In the genomic region with DNA sequence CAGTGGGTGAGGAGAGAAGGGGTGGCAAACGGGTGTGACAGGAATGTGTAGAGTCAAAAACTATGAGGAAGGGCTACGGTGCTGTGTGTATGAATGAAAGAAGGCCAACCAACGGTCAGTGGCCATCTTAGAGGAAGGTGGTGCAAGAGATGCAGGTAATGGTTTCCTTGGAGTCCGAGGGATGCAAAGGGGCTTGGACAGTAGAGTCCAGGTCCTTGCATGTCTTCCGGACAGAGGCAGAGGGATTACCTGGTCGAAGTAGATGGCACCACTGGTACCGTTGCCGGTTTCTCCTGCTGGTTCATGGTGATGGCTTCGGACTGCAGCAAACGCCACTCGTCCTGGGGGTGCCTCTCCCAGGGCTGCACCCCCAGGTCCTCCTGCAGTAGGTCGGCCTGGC, we compare ENCODE assay signal across 10 mouse cellular contexts. TPM values are rescaled to one million over a fixed set of nuclear protein-coding genes. Genes with fewer than 3 reads are reported as not detected.
A peak's percentile ranks its signal among the peaks of the same experiment; 100 is the strongest.
DNase-seq lines count a peak whose midpoint lies in the region; ATAC-seq and TF ChIP-seq lines count a peak whose summit lies in the region.
"Had no signal": no experiment of that assay in that cellular context is flagged by ENCODE, and none has a peak within 500 bp of the region (broad histone marks: within the 10 kb centered on the region; RNA-seq: fewer than 3 reads in every experiment).

No protein-coding gene starts in this region.

- no peak for DNase-seq in forebrain, postnatal 0 days
- no peak for DNase-seq in liver, adult 2 months (ENCODE audit: extremely low read depth, low read depth, low spot score)
- DNase-seq in liver: no peak
- no peak for DNase-seq in hindbrain, postnatal 0 days (ENCODE audit: low spot score)
- no peak for DNase-seq in layer of hippocampus, adult 2 months (ENCODE audit: low spot score in 2 of 2)
- no peak for DNase-seq in layer of hippocampus, postnatal 36 days
- DNase-seq: B cell, adult 2 months; embryo, embryonic 11 days had no signal

- no peak for TF ChIP-seq CTCF in forebrain, postnatal 0 days (IDR thresholded peaks at IDR 0.05; ENCODE audit: low read depth)
- TF ChIP-seq CTCF in liver, adult 2 months (IDR thresholded peaks at IDR 0.05; ENCODE audit: low read depth, low read length): no peak
- TF ChIP-seq CTCF in hindbrain, postnatal 0 days (IDR thresholded peaks at IDR 0.05; ENCODE audit: low read depth): no peak
- TF ChIP-seq CTCF in layer of hippocampus, adult 2 months (conservative IDR thresholded peaks at IDR 0.05): no peak

- H3K4me2 ChIP-seq in forebrain, embryonic 13.5 days: 0 out of 2 replicates have a peak overlapping the region, but pooled peaks have one; percentile 79
- no peak overlapping the region for H3K4me2 ChIP-seq in forebrain, postnatal 0 days (ENCODE audit: low read depth)
- no peak overlapping the region for H3K4me2 ChIP-seq in hindbrain, postnatal 0 days (ENCODE audit: low read depth, low read length)
- no peak overlapping the region for H3K4me2 ChIP-seq in neural tube, embryonic 15.5 days

- peaks cover 27% of the 10 kb centered on the region for H3K4me1 ChIP-seq in forebrain, embryonic 13.5 days
- H3K4me1 ChIP-seq in forebrain, postnatal 0 days (ENCODE audit: insufficient read depth): peaks cover 10% of the 10 kb centered on the region
- peaks cover 20% of the 10 kb centered on the region for H3K4me1 ChIP-seq in liver, adult 2 months (ENCODE audit: control insufficient read depth, insufficient read depth, low read length)
- H3K4me1 ChIP-seq in hindbrain, postnatal 0 days (ENCODE audit: insufficient read depth, low read length): no peaks in the 10 kb centered on the region
- peaks cover 32% of the 10 kb centered on the region for H3K4me1 ChIP-seq in neural tube, embryonic 15.5 days

- H3K27me3 ChIP-seq in forebrain, embryonic 13.5 days: no peaks in the 10 kb centered on the region
- H3K27me3 ChIP-seq in forebrain, postnatal 0 days (ENCODE audit: insufficient read depth, low read length): no peaks in the 10 kb centered on the region
- H3K27me3 ChIP-seq in liver, adult 2 months (ENCODE audit: control insufficient read depth, insufficient read depth, low read length): no peaks in the 10 kb centered on the region
- no peaks in the 10 kb centered on the region for H3K27me3 ChIP-seq in hindbrain, postnatal 0 days (ENCODE audit: insufficient read depth, low read length)
- H3K27me3 ChIP-seq in neural tube, embryonic 15.5 days (replicated peaks): no peaks in the 10 kb centered on the region

- H3K36me3 ChIP-seq in forebrain, embryonic 13.5 days (ENCODE audit: poor library complexity, severe bottlenecking): peaks cover 23% of the 10 kb centered on the region
- H3K36me3 ChIP-seq in forebrain, postnatal 0 days (ENCODE audit: insufficient read depth): peaks cover 17% of the 10 kb centered on the region
- peaks cover 16% of the 10 kb centered on the region for H3K36me3 ChIP-seq in liver, adult 2 months (ENCODE audit: control insufficient read depth, insufficient read depth, low read length)
- H3K36me3 ChIP-seq in hindbrain, postnatal 0 days (ENCODE audit: insufficient read depth, low read length): peaks cover 17% of the 10 kb centered on the region; the same call in 1 of the 2 replicates
- H3K36me3 ChIP-seq in neural tube, embryonic 15.5 days: peaks cover 21% of the 10 kb centered on the region

- WGBS in forebrain, embryonic 13.5 days: 90% methylated on average over 12 of the region's 12 CpGs
- 83% methylated on average over 12 of the region's 12 CpGs for WGBS in forebrain, postnatal 0 days
- WGBS in liver, adult 2 months: 93% methylated on average over 12 of the region's 12 CpGs
- 87% methylated on average over 12 of the region's 12 CpGs for WGBS in hindbrain, postnatal 0 days
- WGBS in neural tube, embryonic 15.5 days: 91% methylated on average over 12 of the region's 12 CpGs

- peaks cover 9% of the 10 kb centered on the region; the same call in 1 of the 2 replicates for H3K79me2 ChIP-seq in liver, adult 2 months (ENCODE audit: control insufficient read depth, insufficient read depth, low read length)

- no peak for ATAC-seq in forebrain, embryonic 13.5 days
- no peak for ATAC-seq in forebrain, postnatal 0 days
- no peak for ATAC-seq in hindbrain, postnatal 0 days
- ATAC-seq in neural tube, embryonic 15.5 days (ENCODE audit: low FRiP score): 0 out of 2 replicates have a peak, but pooled peaks have one; percentile 1

- H3K4me3 ChIP-seq in forebrain, embryonic 13.5 days: no peak overlapping the region
- no peak overlapping the region for H3K4me3 ChIP-seq in forebrain, postnatal 0 days (ENCODE audit: low read depth, low read length)
- H3K4me3 ChIP-seq in liver, adult 2 months (ENCODE audit: insufficient read depth, low read depth, low read length): no peak overlapping the region
- no peak overlapping the region for H3K4me3 ChIP-seq in hindbrain, postnatal 0 days (ENCODE audit: low read length)
- no peak overlapping the region for H3K4me3 ChIP-seq in neural tube, embryonic 15.5 days (replicated peaks)
- H3K4me3 ChIP-seq in layer of hippocampus, adult 2 months: no peak overlapping the region

- no peak overlapping the region for H3K27ac ChIP-seq in forebrain, embryonic 13.5 days
- no peak overlapping the region for H3K27ac ChIP-seq in forebrain, postnatal 0 days (ENCODE audit: low read depth, low read length)
- peak overlapping the region; percentile 71 for H3K27ac ChIP-seq in liver, adult 2 months (replicated peaks; ENCODE audit: insufficient read depth, low read depth, low read length)
- H3K27ac ChIP-seq in hindbrain, postnatal 0 days: peak overlapping the region; percentile 87; the same call in 1 of the 2 replicates
- H3K27ac ChIP-seq in neural tube, embryonic 15.5 days (replicated peaks): peak overlapping the region; percentile 87
- H3K27ac ChIP-seq in layer of hippocampus, adult 2 months: no peak overlapping the region

- 0 out of 2 replicates have a peak overlapping the region, but pooled peaks have one; percentile 34 for H3K9ac ChIP-seq in forebrain, embryonic 13.5 days
- no peak overlapping the region for H3K9ac ChIP-seq in forebrain, postnatal 0 days
- H3K9ac ChIP-seq in liver, adult 2 months (ENCODE audit: low read depth, low read length): 0 out of 2 replicates have a peak overlapping the region, but pooled peaks have one; percentile 5
- no peak overlapping the region for H3K9ac ChIP-seq in hindbrain, postnatal 0 days (replicated peaks; ENCODE audit: low read length)
- 0 out of 2 replicates have a peak overlapping the region, but pooled peaks have one; percentile 74 for H3K9ac ChIP-seq in neural tube, embryonic 15.5 days (replicated peaks)

- no peak for TF ChIP-seq POLR2A in liver, adult 2 months (IDR thresholded peaks at IDR 0.05; ENCODE audit: extremely low read depth, insufficient read depth, low read length)

- no peaks in the 10 kb centered on the region for H3K9me3 ChIP-seq in forebrain, embryonic 13.5 days (replicated peaks)
- H3K9me3 ChIP-seq in forebrain, postnatal 0 days (ENCODE audit: low read length): no peaks in the 10 kb centered on the region
- H3K9me3 ChIP-seq in hindbrain, postnatal 0 days (ENCODE audit: low read length): no peaks in the 10 kb centered on the region
- no peaks in the 10 kb centered on the region for H3K9me3 ChIP-seq in neural tube, embryonic 15.5 days (replicated peaks)

RNA-seq across cellular contexts. Expression of a gene that starts 0.5 kb away (rescaled TPM):
- 0.08 and 0.18 TPM in 2 replicates for polyA plus RNA-seq in forebrain, embryonic 13.5 days (2015; fragmentation: Nextera tagmentation; extraction: Ambion mirVana)
- total RNA-seq in forebrain, postnatal 0 days (2014; rRNA removed): 0.29 and 0.46 TPM in 2 replicates
- 0.24 and 0.33 TPM in 2 replicates for polyA plus RNA-seq in forebrain, postnatal 0 days (2015; fragmentation: Nextera tagmentation; extraction: Ambion mirVana)
- total RNA-seq in liver, adult 2 months (2014; rRNA removed): 0.18 and 0.34 TPM in 2 replicates
- 0.49 and 0.64 TPM in 2 replicates for polyA plus RNA-seq in liver, adult 2 months (2012; rRNA removed)
- total RNA-seq in hindbrain, postnatal 0 days (2014; rRNA removed): 2.1 and 5.0 TPM in 2 replicates
- polyA plus RNA-seq in hindbrain, postnatal 0 days (2015; fragmentation: Nextera tagmentation; extraction: Ambion mirVana): 0.67 and 0.68 TPM in 2 replicates
- 0.45 and 0.58 TPM in 2 replicates for polyA plus RNA-seq in neural tube, embryonic 15.5 days (2015; fragmentation: Nextera tagmentation; extraction: Ambion mirVana)
- total RNA-seq in layer of hippocampus, adult 2 months (2021): under 1 TPM; 0.32 to 0.54 TPM
- under 1 TPM; 0.37 to 0.43 TPM for total RNA-seq in layer of hippocampus, postnatal 36 days (2021)

RNA-seq across cellular contexts. Expression of a gene that starts 1.1 kb away (rescaled TPM):
- 9.6 and 10.8 TPM in 2 replicates for polyA plus RNA-seq in forebrain, embryonic 13.5 days (2015; fragmentation: Nextera tagmentation; extraction: Ambion mirVana)
- 13.6 and 20.0 TPM in 2 replicates for total RNA-seq in forebrain, postnatal 0 days (2014; rRNA removed)
- polyA plus RNA-seq in forebrain, postnatal 0 days (2015; fragmentation: Nextera tagmentation; extraction: Ambion mirVana): 3.2 and 5.3 TPM in 2 replicates
- total RNA-seq in liver, adult 2 months (2014; rRNA removed): 29.8 and 32.5 TPM in 2 replicates
- 13.3 and 15.4 TPM in 2 replicates for polyA plus RNA-seq in liver, adult 2 months (2012; rRNA removed)
- total RNA-seq in hindbrain, postnatal 0 days (2014; rRNA removed): 15.1 and 17.9 TPM in 2 replicates
- polyA plus RNA-seq in hindbrain, postnatal 0 days (2015; fragmentation: Nextera tagmentation; extraction: Ambion mirVana): 7.0 and 7.1 TPM in 2 replicates
- 11.0 and 11.9 TPM in 2 replicates for polyA plus RNA-seq in neural tube, embryonic 15.5 days (2015; fragmentation: Nextera tagmentation; extraction: Ambion mirVana)
- 10 to 100 TPM; 13.2 to 14.7 TPM for total RNA-seq in layer of hippocampus, adult 2 months (2021)
- 10 to 100 TPM; 10.6 to 11.7 TPM for total RNA-seq in layer of hippocampus, postnatal 36 days (2021)

RNA-seq across cellular contexts. Expression of a gene that starts 16.4 kb away (rescaled TPM):
- 71.0 and 72.3 TPM in 2 replicates for polyA plus RNA-seq in forebrain, embryonic 13.5 days (2015; fragmentation: Nextera tagmentation; extraction: Ambion mirVana)
- total RNA-seq in forebrain, postnatal 0 days (2014; rRNA removed): 96.2 and 103 TPM in 2 replicates
- polyA plus RNA-seq in forebrain, postnatal 0 days (2015; fragmentation: Nextera tagmentation; extraction: Ambion mirVana): 131 and 132 TPM in 2 replicates
- 7.0 and 10.4 TPM in 2 replicates for total RNA-seq in liver, adult 2 months (2014; rRNA removed)
- 13.4 and 16.1 TPM in 2 replicates for polyA plus RNA-seq in liver, adult 2 months (2012; rRNA removed)
- 120 and 138 TPM in 2 replicates for total RNA-seq in hindbrain, postnatal 0 days (2014; rRNA removed)
- 134 and 136 TPM in 2 replicates for polyA plus RNA-seq in hindbrain, postnatal 0 days (2015; fragmentation: Nextera tagmentation; extraction: Ambion mirVana)
- polyA plus RNA-seq in neural tube, embryonic 15.5 days (2015; fragmentation: Nextera tagmentation; extraction: Ambion mirVana): 148 and 166 TPM in 2 replicates
- 10 to 100 TPM; 63.5 to 78.7 TPM for total RNA-seq in layer of hippocampus, adult 2 months (2021)
- total RNA-seq in layer of hippocampus, postnatal 36 days (2021): 10 to 100 TPM; 68.5 to 70.7 TPM

RNA-seq across cellular contexts. Expression of a gene that starts 29.9 kb away (rescaled TPM):
- 9.3 and 12.4 TPM in 2 replicates for polyA plus RNA-seq in forebrain, embryonic 13.5 days (2015; fragmentation: Nextera tagmentation; extraction: Ambion mirVana)
- 24.2 and 28.5 TPM in 2 replicates for total RNA-seq in forebrain, postnatal 0 days (2014; rRNA removed)
- 4.4 and 5.5 TPM in 2 replicates for polyA plus RNA-seq in forebrain, postnatal 0 days (2015; fragmentation: Nextera tagmentation; extraction: Ambion mirVana)
- total RNA-seq in liver, adult 2 months (2014; rRNA removed): 0.65 and 0.81 TPM in 2 replicates
- 0.66 and 0.71 TPM in 2 replicates for polyA plus RNA-seq in liver, adult 2 months (2012; rRNA removed)
- 33.6 and 39.3 TPM in 2 replicates for total RNA-seq in hindbrain, postnatal 0 days (2014; rRNA removed)
- 5.1 and 6.4 TPM in 2 replicates for polyA plus RNA-seq in hindbrain, postnatal 0 days (2015; fragmentation: Nextera tagmentation; extraction: Ambion mirVana)
- 9.5 and 10.8 TPM in 2 replicates for polyA plus RNA-seq in neural tube, embryonic 15.5 days (2015; fragmentation: Nextera tagmentation; extraction: Ambion mirVana)
- total RNA-seq in layer of hippocampus, adult 2 months (2021): 1 to 10 TPM; 7.9 to 8.9 TPM
- 1 to 10 TPM; 6.7 to 7.3 TPM for total RNA-seq in layer of hippocampus, postnatal 36 days (2021)

Comparison
In these comparisons a context has a peak if more than half of its experiments do, and no peak if none do; other contexts are left out.
1. H3K9ac ChIP-seq: peak in forebrain, embryonic 13.5 days (single experiment), liver, adult 2 months (single experiment) and neural tube, embryonic 15.5 days (single experiment); none in forebrain, postnatal 0 days (single experiment) and hindbrain, postnatal 0 days (single experiment).
2. H3K27ac ChIP-seq: peak in liver, adult 2 months (single experiment), hindbrain, postnatal 0 days (single experiment) and neural tube, embryonic 15.5 days (single experiment); none in forebrain, embryonic 13.5 days (single experiment), forebrain, postnatal 0 days (single experiment) and layer of hippocampus, adult 2 months (single experiment).